Mouse (Mus musculus) adrenal gland, adult (tissue): ENCODE measurements around the gene Psmc2.
A peak's percentile ranks its signal among the peaks of the same experiment; 100 is the strongest.

ENCODE experiments used
- DNase-seq, 2 experiments: peaks; one replicate each; pipeline ENCODE4 v3.0.0; 2022 to 2023; ENCODE audit warnings: low spot score in 1 of 2; ENCODE audit not compliant: inconsistent age in 2 of 2

Psmc2 gene

DNA sequence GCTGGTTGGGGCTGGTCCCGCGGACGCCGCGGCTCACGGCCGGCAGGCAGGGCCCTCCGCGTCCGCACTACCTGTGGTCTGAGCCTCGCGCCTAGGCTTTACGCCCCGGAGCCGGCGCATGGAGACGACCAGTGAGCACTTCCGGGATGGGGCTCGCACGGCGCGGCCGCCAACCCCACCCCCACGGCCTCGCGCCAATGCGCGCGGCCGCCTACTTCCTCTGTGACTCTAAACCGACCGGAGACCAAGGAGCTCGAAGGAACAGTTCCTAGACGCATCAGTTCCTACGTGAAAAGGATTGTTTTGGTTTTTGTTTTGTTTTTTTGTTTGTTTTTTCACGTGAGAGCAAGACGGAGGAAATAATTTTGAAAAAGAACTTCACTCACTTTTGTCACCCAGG is at the start of gene Psmc2, which contains the start of gene Dnajc2:
Gene Psmc2 (plus strand): TSS at position 231 of the 400 bp plus-strand sequence.
Gene Dnajc2 (minus strand): TSS at position 199 of the 400 bp plus-strand sequence.
- DNase-seq, result peak; percentile 93 to 97

- DNase-seq, result peak; percentile 85 to 93
These were observed 49.5 kb upstream of the Psmc2 start for GRCm38 (mm10) chr5:21735584-21735983.

DNA sequence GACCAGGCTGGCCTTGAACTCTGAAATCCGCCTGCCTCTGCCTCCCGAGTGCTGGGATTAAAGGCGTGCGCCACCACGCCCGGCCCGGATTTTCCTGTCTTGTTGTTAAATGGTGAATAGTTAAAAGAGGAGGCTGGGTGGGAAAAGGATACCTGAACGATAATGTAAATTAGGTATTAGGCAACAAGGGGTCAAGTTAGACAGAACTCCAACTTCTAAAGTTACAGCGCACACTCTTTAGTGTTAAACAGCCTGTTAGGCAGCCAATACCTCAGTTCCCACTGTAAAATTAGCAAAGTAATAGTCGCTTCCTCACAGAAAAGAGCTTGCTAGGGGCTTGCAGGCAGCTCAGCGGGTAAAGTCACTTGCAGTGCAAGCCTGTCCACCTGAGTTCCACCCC is 49.0 kb upstream of the Psmc2 start:
- DNase-seq, result peak in 1 of 2 experiments; percentile 36

DNA sequence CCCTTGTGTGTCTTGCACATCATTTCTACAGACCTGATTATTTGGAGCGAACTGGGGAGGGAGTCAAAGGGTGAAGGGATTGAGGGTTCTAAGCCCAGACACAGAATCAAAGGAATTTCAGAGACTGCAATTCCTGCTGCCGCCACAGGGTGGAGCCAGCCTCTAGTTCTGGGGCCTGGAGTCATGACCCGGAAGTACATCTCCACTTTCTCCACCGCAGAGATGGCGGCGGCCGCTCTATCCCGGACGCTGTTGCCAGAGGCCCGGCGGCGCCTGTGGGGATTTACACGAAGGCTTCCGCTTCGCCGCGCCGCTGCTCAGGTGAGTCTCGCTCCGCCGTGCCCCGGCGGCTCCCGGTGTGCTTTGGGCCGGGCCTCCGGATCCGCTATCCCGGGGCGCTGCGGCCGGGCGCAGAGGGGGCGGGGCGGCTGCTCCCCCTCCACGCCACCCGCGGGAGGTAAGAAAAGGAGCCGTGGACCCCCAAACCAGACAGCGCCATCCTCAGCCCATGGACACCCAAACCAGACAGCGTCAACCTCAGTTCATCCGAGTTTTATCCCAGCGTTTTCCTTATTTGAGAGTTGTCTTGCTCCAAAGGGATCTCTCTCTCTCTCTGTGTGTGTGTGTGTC is 48.0 kb upstream of the Psmc2 start, which contains the start of gene Pmpcb:
Gene Pmpcb (plus strand): TSS at position 186 of the 630 bp plus-strand sequence.
- peak; percentile 88 to 97 for DNase-seq

- DNase-seq, result peak in 1 of 2 experiments; percentile 45
These were observed 47.5 kb upstream of the Psmc2 start for GRCm38 (mm10) chr5:21737620-21738019.

- DNase-seq, result no peak
These were observed 46.0 kb upstream of the Psmc2 start for GRCm38 (mm10) chr5:21739120-21739519.

- DNase-seq, result no peak
These were observed 45.2 kb upstream of the Psmc2 start for GRCm38 (mm10) chr5:21739881-21740280.

DNA sequence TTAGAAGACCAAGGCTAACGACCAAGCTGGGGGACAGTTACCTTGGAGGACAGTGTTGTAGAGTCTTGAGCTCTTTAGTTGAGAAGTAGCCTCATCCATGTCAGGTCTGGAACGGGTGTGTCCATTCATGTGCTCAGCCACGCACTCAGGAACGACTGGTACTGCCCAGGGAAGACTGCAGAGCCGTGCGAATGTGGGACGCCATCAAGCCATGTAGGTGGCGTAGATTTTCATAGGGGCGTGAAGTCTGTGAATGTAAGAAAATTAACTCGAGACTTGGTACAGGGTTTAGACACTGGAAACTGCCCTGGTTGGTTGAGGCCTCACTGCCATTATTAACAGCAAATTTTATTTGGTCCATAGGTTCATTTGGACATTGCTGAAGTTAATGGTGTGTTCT is 41.5 kb upstream of the Psmc2 start:
- DNase-seq, result no peak

GRCm38 (mm10) chr5:21744651-21745050 is 40.4 kb upstream of the Psmc2 start:
- no peak for DNase-seq

- DNase-seq, result no peak
These were observed 39.1 kb upstream of the Psmc2 start for GRCm38 (mm10) chr5:21745966-21746365.

GRCm38 (mm10) chr5:21768506-21768905 is 16.6 kb upstream of the Psmc2 start:
- DNase-seq, result no peak

GRCm38 (mm10) chr5:21769841-21770240 is 15.2 kb upstream of the Psmc2 start:
- no peak for DNase-seq

GRCm38 (mm10) chr5:21776491-21776890 is 8.6 kb upstream of the Psmc2 start:
- DNase-seq, result no peak

- DNase-seq, result peak; percentile 31 to 64
These were observed 676 bp upstream of the Psmc2 start for GRCm38 (mm10) chr5:21784161-21785052.

DNA sequence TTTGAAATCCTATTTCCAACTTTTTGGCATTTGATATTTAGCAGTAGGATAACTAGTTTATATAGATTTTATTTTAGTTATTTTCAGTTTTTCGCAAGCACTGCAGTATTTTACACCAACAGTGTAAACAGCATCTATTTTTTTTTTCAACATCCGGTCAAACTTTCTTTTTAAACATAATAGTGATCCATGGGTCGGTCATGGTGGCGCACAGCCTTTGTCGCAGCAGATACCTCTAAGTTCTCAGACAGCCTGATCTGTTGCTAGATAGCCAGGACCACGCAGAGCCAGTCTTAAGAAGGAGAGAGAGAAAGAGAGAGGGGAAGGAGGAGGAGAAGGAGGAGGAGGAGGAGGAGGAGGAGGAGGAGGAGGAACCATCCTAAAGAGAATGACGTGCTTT is 693 bp downstream of the Psmc2 start:
- peak in 1 of 2 experiments; percentile 34 for DNase-seq

- peak; percentile 93 to 98 for DNase-seq
These were observed 1.4 kb downstream of the Psmc2 start for GRCm38 (mm10) chr5:21786258-21787185.

DNA sequence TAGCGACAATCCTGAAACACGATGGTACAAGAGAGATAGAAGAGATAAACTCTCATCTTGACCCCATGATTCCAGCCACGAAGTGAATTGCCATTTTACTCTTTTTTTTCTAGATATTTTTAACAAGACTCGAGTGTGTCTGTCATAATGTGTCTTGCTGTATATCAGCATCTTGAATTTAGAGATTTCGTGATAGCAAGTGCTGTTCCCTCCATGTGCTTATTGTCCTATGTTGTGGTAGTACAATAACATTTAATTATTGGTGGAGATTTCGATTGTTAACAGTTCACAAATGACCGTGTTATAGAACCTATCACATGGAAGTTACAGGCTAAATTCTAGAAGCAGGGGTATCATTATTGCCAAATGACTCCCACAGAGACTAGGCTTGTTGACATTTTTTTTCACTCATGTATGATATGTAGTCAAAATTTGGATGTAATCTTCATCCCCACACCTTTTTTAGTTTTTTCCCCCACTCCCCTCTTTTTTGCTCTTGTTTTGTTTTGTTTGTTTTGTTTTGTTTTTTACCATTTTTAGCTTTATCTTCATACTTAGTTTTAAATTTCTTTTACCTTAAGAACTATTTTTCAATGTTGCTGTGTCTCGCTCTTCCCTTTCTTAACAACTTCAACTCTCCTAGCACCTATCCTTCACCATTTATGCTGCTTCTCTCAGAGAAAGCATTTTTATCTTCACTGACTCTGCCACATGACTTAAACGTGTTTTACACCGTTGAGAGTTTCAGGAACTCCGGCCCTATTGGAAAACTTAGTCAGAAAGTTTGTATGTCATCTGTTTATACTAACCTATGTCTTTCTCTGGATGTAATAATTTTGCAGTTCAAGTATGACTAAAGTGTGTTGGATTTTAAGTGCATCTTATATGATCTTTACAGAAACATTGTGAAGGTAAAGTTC is 2.4 kb downstream of the Psmc2 start:
- DNase-seq, result no peak

GRCm38 (mm10) chr5:21789061-21789460 is 4.0 kb downstream of the Psmc2 start:
- no peak for DNase-seq

DNA sequence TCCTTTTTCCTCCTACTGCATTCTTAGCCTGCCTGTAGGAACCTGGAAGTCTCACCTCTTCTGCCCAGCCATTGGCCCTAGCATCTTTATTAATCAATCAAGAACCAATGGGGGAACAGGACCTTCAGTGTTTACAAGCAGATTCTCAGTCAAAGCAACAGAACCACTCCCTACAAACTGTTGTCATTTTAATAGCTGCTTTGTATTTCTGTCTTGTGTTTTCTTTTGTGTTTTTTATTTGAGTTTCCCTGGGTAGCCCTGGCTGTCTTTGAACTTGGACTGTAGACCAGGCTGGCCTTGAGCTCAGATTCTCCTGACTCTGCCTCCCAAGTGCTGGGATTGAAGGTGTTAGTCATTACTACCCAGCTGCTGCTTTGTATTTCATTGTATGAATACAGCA is 7.1 kb downstream of the Psmc2 start:
- DNase-seq, result no peak

DNA sequence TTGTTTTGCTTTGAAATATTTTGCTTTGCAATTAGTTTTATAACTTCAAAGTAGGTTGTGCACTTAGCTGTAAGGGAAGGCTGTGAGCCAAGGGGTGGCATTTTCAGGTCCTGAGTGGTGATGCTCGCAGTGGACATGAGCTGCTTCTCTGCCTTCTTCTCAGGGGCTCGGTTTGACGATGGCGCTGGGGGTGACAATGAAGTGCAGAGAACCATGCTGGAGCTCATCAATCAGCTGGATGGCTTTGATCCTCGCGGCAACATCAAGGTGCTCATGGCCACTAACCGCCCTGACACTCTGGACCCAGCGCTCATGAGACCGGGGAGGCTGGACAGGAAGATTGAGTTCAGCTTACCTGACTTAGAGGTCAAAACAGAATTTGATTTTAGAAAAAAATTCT is 17.8 kb downstream of the Psmc2 start:
- no peak for DNase-seq
